In genomic region chr11:58955143-58955867, GRCm38 (mm10) we compare ENCODE assay signal across 8 mouse cellular contexts. TPM values are rescaled to one million over a fixed set of nuclear protein-coding genes. Genes with fewer than 3 reads are reported as not detected.
DNase-seq lines count a peak whose midpoint lies in the region; ATAC-seq and TF ChIP-seq lines count a peak whose summit lies in the region.

No protein-coding gene starts in this region.

- TF ChIP-seq EP300 in liver, embryonic 14.5 days (IDR thresholded peaks at IDR 0.05; ENCODE audit: low read depth): no peak

- DNase-seq in lung, embryonic 14.5 days: peak; percentile 65
- DNase-seq in lung, adult 18-20 months: no peak
- DNase-seq in liver, embryonic 14.5 days (ENCODE audit: low read depth in 3 of 3, low spot score in 3 of 3): peak in 1 of 3 experiments; percentile 44
- peak; percentile 83 for DNase-seq in retina, postnatal 1 day
- no peak for DNase-seq in gastrocnemius, postnatal 4 days (ENCODE audit: low spot score in 2 of 2)
- no peak for DNase-seq in right cerebral cortex, postnatal 36 days (ENCODE audit: low spot score in 2 of 2)

- peaks cover 8% of the 10 kb centered on the region; the same call in 1 of the 2 replicates for H3K36me3 ChIP-seq in lung, embryonic 14.5 days (ENCODE audit: insufficient read depth)
- peaks cover 14% of the 10 kb centered on the region for H3K36me3 ChIP-seq in liver, embryonic 14.5 days (replicated peaks; ENCODE audit: control insufficient read depth, insufficient read depth, low read depth)

- H3K4me3 ChIP-seq in lung, embryonic 14.5 days (ENCODE audit: low read depth, low read length): peak overlapping the region; percentile 53
- H3K4me3 ChIP-seq in brown adipose tissue, adult 24 weeks (ENCODE audit: insufficient read depth, low read depth, low read length): peak overlapping the region; percentile 91
- peak overlapping the region; percentile 85 to 91 for H3K4me3 ChIP-seq in liver, embryonic 14.5 days (ENCODE audit: insufficient read depth in 1 of 2, low read depth in 2 of 2, low read length in 2 of 2)

- ATAC-seq in lung, embryonic 14.5 days (ENCODE audit: insufficient read depth): no peak; the same call in 1 of the 2 replicates
- peak; percentile 15 for ATAC-seq in granulocyte monocyte progenitor cell, adult 5-6 weeks (replicated peaks; ENCODE audit: poor library complexity, severe bottlenecking)
- peak; percentile 14 for ATAC-seq in liver, embryonic 14.5 days (ENCODE audit: insufficient read depth)

- no peak for TF ChIP-seq CTCF in lung, embryonic 14.5 days (IDR thresholded peaks at IDR 0.05; ENCODE audit: low read depth)
- no peak; the same call in 1 of the 2 replicates for TF ChIP-seq CTCF in liver, embryonic 14.5 days (IDR thresholded peaks at IDR 0.05; ENCODE audit: low read depth)

- H3K9ac ChIP-seq in lung, embryonic 14.5 days: peak overlapping the region; percentile 87
- peak overlapping the region; percentile 99 for H3K9ac ChIP-seq in liver, embryonic 14.5 days (replicated peaks)

- H3K9me3 ChIP-seq in lung, embryonic 14.5 days (ENCODE audit: low read depth, low read length): no peaks in the 10 kb centered on the region
- H3K9me3 ChIP-seq in liver, embryonic 14.5 days (ENCODE audit: control insufficient read depth, low read length): no peaks in the 10 kb centered on the region

- 0% methylated on average over 20 of the region's 20 CpGs for WGBS in lung, embryonic 14.5 days
- under 1% methylated on average over 20 of the region's 20 CpGs for WGBS in liver, embryonic 14.5 days (ENCODE audit: insufficient replicate concordance)

- peak overlapping the region; percentile 85 for H3K4me2 ChIP-seq in lung, embryonic 14.5 days
- peak overlapping the region; percentile 77 for H3K4me2 ChIP-seq in liver, embryonic 14.5 days (ENCODE audit: low read depth)

- peaks cover 14% of the 10 kb centered on the region for H3K27me3 ChIP-seq in lung, embryonic 14.5 days (ENCODE audit: insufficient read depth, low read length)
- H3K27me3 ChIP-seq in liver, embryonic 14.5 days (ENCODE audit: control insufficient read depth, insufficient read depth, low read length): peaks cover 6% of the 10 kb centered on the region

- H3K4me1 ChIP-seq in lung, embryonic 14.5 days (ENCODE audit: insufficient read depth): peaks cover 5% of the 10 kb centered on the region; the same call in 1 of the 2 replicates
- H3K4me1 ChIP-seq in brown adipose tissue, adult 24 weeks (ENCODE audit: control insufficient read depth, insufficient read depth, insufficient read length, low read length): peaks cover 8% of the 10 kb centered on the region; the same call in 1 of the 2 replicates
- peaks cover 20 to 30% of the 10 kb centered on the region in 2 experiments for H3K4me1 ChIP-seq in liver, embryonic 14.5 days (replicated peaks; ENCODE audit: control insufficient read depth in 2 of 2, insufficient read depth in 2 of 2, low read length in 1 of 2)

- H3K27ac ChIP-seq in lung, embryonic 14.5 days (ENCODE audit: low read depth): peak overlapping the region; percentile 100
- peak overlapping the region; percentile 84 for H3K27ac ChIP-seq in brown adipose tissue, adult 24 weeks (replicated peaks; ENCODE audit: low read depth, low read length)
- peak overlapping the region; percentile 98 for H3K27ac ChIP-seq in liver, embryonic 14.5 days

RNA-seq across cellular contexts. Expression of gene Hist3h2a, which starts 0.8 kb away (rescaled TPM):
- 18.1 and 18.5 TPM in 2 replicates for polyA plus RNA-seq in lung, embryonic 14.5 days (2014; fragmentation: Nextera tagmentation; extraction: Ambion mirVana)
- 8.2 and 12.4 TPM in 2 replicates for polyA plus RNA-seq in brown adipose tissue, adult 24 weeks (2012; ENCODE audit: insufficient read depth, insufficient read length, missing spikeins)
- total RNA-seq in granulocyte monocyte progenitor cell, adult 5-6 weeks (2014; fragmentation: Nextera tagmentation): 9.3 and 14.0 TPM in 2 replicates
- total RNA-seq in granulocyte monocyte progenitor cell, adult 5-6 weeks (2017): 234 and 237 TPM in 2 replicates
- polyA plus RNA-seq in liver, embryonic 14.5 days (2012; rRNA removed): 11.0 and 11.5 TPM in 2 replicates
- polyA plus RNA-seq in liver, embryonic 14.5 days (2014; fragmentation: Nextera tagmentation; extraction: Ambion mirVana): 13.5 and 16.7 TPM in 2 replicates
- 10 to 100 TPM; 37.1 to 42.7 TPM for total RNA-seq in gastrocnemius, postnatal 4 days (2021)

RNA-seq across cellular contexts. Expression of gene Trim17, which starts 0.8 kb away (rescaled TPM):
- polyA plus RNA-seq in lung, embryonic 14.5 days (2014; fragmentation: Nextera tagmentation; extraction: Ambion mirVana): 0.14 and 0.22 TPM in 2 replicates
- not detected in 2 replicates for polyA plus RNA-seq in brown adipose tissue, adult 24 weeks (2012; ENCODE audit: insufficient read depth, insufficient read length, missing spikeins)
- not detected in 2 replicates for total RNA-seq in granulocyte monocyte progenitor cell, adult 5-6 weeks (2014; fragmentation: Nextera tagmentation)
- total RNA-seq in granulocyte monocyte progenitor cell, adult 5-6 weeks (2017): 0.13 TPM in 1 of 2 replicates, not detected in the other
- 0.05 and 0.06 TPM in 2 replicates for polyA plus RNA-seq in liver, embryonic 14.5 days (2012; rRNA removed)
- polyA plus RNA-seq in liver, embryonic 14.5 days (2014; fragmentation: Nextera tagmentation; extraction: Ambion mirVana): 0.06 and 0.14 TPM in 2 replicates
- under 1 TPM; 0.23 to 0.29 TPM for total RNA-seq in gastrocnemius, postnatal 4 days (2021)

RNA-seq across cellular contexts. Expression of gene Hist3h2ba, which starts 6.6 kb away (rescaled TPM):
- polyA plus RNA-seq in lung, embryonic 14.5 days (2014; fragmentation: Nextera tagmentation; extraction: Ambion mirVana): 9.0 and 9.5 TPM in 2 replicates
- polyA plus RNA-seq in brown adipose tissue, adult 24 weeks (2012; ENCODE audit: insufficient read depth, insufficient read length, missing spikeins): not detected in 2 replicates
- not detected in 2 replicates for total RNA-seq in granulocyte monocyte progenitor cell, adult 5-6 weeks (2014; fragmentation: Nextera tagmentation)
- 1.5 and 2.3 TPM in 2 replicates for total RNA-seq in granulocyte monocyte progenitor cell, adult 5-6 weeks (2017)
- 15.7 and 16.0 TPM in 2 replicates for polyA plus RNA-seq in liver, embryonic 14.5 days (2012; rRNA removed)
- polyA plus RNA-seq in liver, embryonic 14.5 days (2014; fragmentation: Nextera tagmentation; extraction: Ambion mirVana): 4.2 and 6.0 TPM in 2 replicates
- 10 to 100 TPM in 1 of 2 experiments, 1 to 10 TPM in 1; 9.8 to 17.0 TPM for total RNA-seq in gastrocnemius, postnatal 4 days (2021)

RNA-seq across cellular contexts. Expression of gene Rnf187, which starts 16.6 kb away (rescaled TPM):
- 273 and 293 TPM in 2 replicates for polyA plus RNA-seq in lung, embryonic 14.5 days (2014; fragmentation: Nextera tagmentation; extraction: Ambion mirVana)
- polyA plus RNA-seq in brown adipose tissue, adult 24 weeks (2012; ENCODE audit: insufficient read depth, insufficient read length, missing spikeins): 76.4 and 79.9 TPM in 2 replicates
- total RNA-seq in granulocyte monocyte progenitor cell, adult 5-6 weeks (2014; fragmentation: Nextera tagmentation): 78.6 and 79.3 TPM in 2 replicates
- total RNA-seq in granulocyte monocyte progenitor cell, adult 5-6 weeks (2017): 60.0 and 82.2 TPM in 2 replicates
- 80.8 and 83.3 TPM in 2 replicates for polyA plus RNA-seq in liver, embryonic 14.5 days (2012; rRNA removed)
- polyA plus RNA-seq in liver, embryonic 14.5 days (2014; fragmentation: Nextera tagmentation; extraction: Ambion mirVana): 104 and 120 TPM in 2 replicates
- 100 to 1,000 TPM; 161 to 162 TPM for total RNA-seq in gastrocnemius, postnatal 4 days (2021)

RNA-seq across cellular contexts. Expression of gene Trim11, which starts 22.6 kb away (rescaled TPM):
- polyA plus RNA-seq in lung, embryonic 14.5 days (2014; fragmentation: Nextera tagmentation; extraction: Ambion mirVana): 17.2 and 18.2 TPM in 2 replicates
- polyA plus RNA-seq in brown adipose tissue, adult 24 weeks (2012; ENCODE audit: insufficient read depth, insufficient read length, missing spikeins): 3.8 and 4.8 TPM in 2 replicates
- 29.0 and 32.3 TPM in 2 replicates for total RNA-seq in granulocyte monocyte progenitor cell, adult 5-6 weeks (2014; fragmentation: Nextera tagmentation)
- total RNA-seq in granulocyte monocyte progenitor cell, adult 5-6 weeks (2017): 29.1 and 30.5 TPM in 2 replicates
- 8.1 and 8.3 TPM in 2 replicates for polyA plus RNA-seq in liver, embryonic 14.5 days (2012; rRNA removed)
- polyA plus RNA-seq in liver, embryonic 14.5 days (2014; fragmentation: Nextera tagmentation; extraction: Ambion mirVana): 6.4 and 6.9 TPM in 2 replicates
- total RNA-seq in gastrocnemius, postnatal 4 days (2021): 10 to 100 TPM; 16.7 to 19.6 TPM

Comparison
In these comparisons a context has a peak if more than half of its experiments do, and no peak if none do; other contexts are left out.
1. DNase-seq: peak in lung, embryonic 14.5 days (single experiment) and retina, postnatal 1 day (single experiment); none in lung, adult 18-20 months (0 of 2), gastrocnemius, postnatal 4 days (0 of 2) and right cerebral cortex, postnatal 36 days (0 of 2).
2. Peak in every context shown above with its lines, with median percentiles within 50 percentile points of each other: H3K27ac ChIP-seq and H3K4me3 ChIP-seq.